Mouse (Mus musculus) megakaryocyte-erythroid progenitor cell, adult 5-6 weeks (primary cell): ENCODE data around the gene Aldh1l1. TPM values are rescaled to one million over a fixed set of nuclear protein-coding genes. Genes with fewer than 3 reads are reported as not detected.
A peak's percentile ranks its signal among the peaks of the same experiment; 100 is the strongest.

ENCODE experiments used
- ATAC-seq: replicated peaks from 2 replicates; pipeline ENCODE4 v1.8.0; 2016; ENCODE audit warnings: mild to moderate bottlenecking, inconsistent platforms; ENCODE audit not compliant: severe bottlenecking, poor library complexity, low FRiP score, low TSS enrichment
- total RNA-seq, 2 experiments: library from RNA; stranded (forward) in 1 of 2; stranded (reverse) in 1 of 2; fragments of 200-1000, 215-1000 nt in 1 of 2; fragments of >200 nt in 1 of 2; fragmentation: Nextera tagmentation in 1 of 2; gene quantifications; 2 replicates each; pipeline ENCODE4 v1.2.3; 2014 to 2017

The Aldh1l1 gene
- total RNA-seq, 2 experiments from 2014 or later, result 4.1 to 5.3 TPM

DNA sequence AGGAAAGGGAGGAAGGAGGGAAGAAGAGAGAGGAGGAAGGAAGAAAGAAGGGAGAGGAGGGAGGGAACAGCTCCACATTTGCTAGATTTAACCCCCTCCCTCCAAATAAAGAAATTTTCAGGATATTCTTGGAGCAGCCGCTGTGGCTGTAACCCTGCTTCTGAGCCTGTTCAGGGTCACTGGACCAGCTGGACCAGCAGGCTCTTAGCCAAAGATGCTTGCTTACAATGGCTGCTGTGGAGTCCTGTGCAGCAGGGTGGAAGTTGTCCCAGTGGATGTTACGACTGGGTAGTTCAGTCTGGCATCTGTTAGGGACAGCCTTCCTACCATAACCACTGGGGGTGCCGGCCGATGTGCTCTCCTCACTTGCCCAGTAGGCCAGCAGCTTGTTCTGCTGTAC lies 82.5 kb downstream of the Aldh1l1 start:
- no peak for ATAC-seq

DNA sequence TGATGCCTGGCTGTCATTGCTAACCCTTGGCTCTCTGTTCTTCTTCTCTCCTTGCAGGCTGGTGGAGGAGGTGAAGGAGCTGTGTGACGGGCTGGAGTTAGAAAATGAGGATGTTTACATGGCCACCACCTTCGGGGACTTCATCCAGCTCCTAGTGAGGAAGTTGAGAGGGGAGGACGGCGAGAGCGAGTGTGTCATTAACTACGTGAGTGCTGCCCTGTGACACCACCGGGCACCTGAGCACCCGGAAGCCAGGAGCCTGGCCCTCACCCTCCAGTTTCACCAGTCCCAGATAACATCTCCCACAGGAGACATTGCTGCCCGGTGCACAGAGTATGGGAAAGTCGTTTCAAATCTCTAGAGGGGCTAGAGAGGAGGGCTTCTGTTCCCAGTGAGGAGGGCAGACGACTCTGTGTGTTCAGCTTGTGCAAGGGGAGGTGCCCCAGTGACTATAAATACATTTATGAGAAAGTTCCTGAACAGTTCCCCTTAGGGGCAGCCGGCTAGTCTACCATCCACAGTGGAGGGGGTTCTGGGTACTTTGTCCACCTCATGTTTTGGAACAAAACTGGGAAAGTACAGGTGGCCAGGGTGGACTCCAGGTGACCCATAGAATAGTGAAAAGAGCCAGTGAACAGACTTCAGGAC lies 83.6 kb downstream of the Aldh1l1 start:
- no peak for ATAC-seq

DNA sequence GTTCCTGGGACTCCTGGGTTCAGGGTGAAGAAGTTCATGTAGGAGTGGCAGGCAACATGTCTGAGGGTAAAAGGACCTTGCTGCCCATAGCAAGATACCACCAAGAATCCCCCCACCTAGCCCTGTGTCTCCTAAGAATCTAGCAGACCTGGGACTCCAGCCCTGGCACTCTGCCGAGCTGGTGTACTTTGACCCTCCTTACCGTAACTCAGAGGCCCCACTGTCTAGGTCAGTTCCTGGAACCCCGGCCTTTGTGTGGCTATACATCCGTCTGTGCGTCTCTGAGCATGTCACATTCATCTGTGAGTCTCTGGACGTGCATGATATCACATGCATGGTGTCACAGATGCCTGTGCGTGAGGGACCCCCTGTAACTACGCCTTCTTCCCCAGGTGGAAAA lies 84.2 kb downstream of the Aldh1l1 start:
- no peak for ATAC-seq

DNA sequence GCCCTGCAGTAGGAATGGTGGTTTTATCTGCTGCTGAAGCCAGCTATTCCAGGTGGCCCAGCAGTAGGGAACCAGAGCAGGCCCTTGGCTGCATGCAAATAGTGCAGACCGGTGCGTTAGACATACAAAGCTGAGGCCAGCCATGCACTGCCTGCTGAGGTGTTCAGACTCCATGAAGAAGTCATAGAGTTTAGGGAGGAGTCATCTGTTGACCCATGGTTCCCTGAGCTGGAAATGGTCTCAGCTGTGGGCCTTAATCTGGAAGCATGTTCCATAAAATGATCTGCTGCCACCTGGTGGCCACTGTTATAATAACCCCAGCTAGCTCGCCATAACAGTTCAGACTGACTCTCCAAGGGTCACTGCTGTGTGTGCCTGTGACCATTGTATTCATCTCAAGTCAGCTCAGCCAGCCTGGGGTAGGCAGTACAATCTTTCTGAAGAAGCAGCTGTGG lies 89.1 kb downstream of the Aldh1l1 start:
- peak; percentile 71 for ATAC-seq

DNA sequence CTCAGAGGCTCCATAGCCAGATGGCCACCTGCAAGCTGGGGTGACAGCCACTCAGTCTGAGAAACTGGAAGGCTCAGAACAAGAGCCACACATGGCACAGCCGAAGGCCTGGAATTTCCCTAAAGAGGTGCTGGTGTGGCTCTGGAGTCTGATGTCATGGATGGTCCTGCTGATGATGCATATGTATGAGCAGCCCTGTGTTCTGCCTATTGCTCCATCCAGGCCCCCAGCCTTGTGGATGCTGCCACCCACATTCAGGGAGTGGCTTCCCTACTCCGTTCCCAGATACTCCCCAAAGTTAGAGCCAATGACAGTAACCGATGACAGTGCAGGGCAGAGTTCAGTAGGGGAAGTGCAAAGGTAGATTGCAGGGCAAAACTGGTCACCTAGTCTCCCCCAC lies 91.9 kb downstream of the Aldh1l1 start:
- no peak for ATAC-seq

DNA sequence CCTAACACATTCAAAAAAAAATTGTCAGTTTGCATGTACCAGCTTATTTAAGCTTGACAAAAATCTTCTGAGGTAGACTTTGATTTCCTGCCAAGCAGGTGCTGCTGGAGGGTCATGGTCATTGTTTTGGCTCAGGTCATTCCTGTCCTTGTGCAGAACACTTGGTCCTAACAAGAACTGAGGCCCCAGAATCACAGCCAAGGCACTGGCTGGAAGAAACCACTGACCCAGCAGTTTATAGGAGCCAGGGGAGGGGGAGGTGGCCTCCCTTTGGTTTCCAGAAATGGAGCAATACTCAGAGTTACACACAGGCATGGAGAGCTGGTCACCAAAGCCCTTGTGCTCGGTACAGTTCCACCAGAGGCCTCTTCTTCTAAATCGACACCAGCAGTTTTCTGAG lies 96.1 kb downstream of the Aldh1l1 start:
- ATAC-seq, result no peak

DNA sequence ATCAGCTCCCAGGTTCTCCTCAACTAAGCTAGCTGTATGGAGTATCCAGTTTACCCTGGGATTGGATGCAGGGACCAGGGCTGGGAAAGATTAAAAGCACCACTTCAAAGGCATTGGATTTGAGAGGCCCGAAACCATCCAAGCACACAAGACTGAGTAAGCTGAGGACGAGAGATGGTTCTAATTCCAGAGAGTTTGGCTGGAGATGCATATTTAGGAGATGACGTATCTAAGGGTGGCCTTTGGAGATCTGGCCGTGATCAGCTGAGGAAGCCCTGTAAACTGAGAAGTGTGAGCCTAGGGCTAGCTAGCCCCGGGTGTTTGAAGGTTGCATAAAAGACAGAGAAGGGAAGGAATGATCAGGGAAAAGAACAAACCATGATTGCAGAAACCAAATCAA lies 101.9 kb downstream of the Aldh1l1 start:
- no peak for ATAC-seq

DNA sequence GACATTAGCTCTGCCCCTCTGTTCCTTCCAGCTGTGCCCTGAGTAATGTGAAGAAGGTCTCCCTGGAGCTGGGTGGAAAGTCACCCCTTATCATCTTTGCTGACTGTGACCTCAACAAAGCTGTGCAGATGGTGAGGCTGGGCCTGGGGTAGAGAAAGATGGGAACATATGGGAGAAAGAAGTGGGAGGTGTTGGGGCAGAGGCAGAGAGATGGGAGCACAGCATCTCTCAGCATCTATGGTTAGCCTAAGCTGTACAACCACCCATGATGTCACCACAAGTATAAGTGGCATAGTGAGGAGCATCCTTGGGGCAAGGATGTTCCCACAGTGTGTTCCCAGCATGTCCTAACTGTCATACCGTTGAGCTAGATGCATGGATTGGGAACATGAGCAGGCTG lies 104.5 kb downstream of the Aldh1l1 start:
- ATAC-seq, result no peak

DNA sequence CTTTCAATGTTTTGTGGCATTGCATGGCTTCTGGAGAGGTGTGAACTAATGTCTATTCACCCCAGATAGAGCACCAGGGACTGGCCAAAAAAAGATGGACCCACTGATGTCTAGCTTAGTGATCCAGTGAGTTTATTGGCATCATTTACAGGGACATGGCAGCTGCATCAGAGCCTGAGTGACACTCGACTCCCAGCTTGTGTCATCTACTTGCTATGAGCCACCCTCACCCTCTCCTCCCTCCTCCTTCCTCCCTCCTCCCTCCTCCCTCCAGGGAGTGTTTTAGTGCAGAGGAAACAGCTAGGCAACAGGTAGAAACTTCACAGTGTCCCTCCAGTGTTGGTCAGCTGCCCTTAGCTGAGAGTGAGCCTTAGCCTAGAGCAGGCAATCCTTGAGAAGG lies 108.7 kb downstream of the Aldh1l1 start:
- ATAC-seq, result no peak

DNA sequence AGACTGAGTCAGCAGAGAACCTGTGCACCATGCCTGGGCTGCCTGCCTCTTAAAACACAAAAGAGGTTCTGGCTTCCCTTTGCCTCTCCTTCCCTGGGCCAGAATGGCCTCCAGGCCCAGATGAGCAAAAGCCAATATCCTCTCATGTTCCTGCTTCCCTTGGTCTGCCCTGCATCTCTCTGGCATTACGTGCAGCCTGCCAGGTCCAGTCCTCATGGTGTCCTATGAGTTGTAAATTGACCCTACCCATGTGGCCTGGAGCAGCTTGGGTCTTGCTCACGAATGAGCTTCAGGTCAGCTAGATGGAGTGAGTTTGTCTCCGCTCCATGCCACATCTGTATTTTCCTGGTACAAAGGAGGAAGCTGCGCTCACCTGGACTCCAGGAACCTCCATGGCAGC lies 110.8 kb downstream of the Aldh1l1 start:
- ATAC-seq, result no peak

DNA sequence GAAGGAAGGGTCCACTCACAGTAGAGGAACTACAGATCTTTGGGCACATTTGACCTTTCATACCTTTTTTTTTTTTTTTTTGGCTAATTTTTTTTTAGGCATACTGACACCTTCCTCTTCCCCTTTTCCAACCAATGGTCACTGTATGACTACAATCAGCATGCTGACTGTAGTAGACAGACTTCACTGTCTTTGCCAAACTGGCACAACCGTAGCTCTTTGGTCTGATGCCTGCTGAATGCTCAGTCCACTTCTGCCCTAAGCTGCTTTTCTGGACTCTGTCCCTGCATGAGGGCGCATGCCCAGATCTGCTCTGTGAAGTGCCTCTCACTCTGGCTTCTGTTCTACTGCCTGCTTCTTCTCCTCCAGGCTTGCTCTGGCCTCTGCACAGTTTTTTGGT lies 111.4 kb downstream of the Aldh1l1 start:
- ATAC-seq, result no peak

DNA sequence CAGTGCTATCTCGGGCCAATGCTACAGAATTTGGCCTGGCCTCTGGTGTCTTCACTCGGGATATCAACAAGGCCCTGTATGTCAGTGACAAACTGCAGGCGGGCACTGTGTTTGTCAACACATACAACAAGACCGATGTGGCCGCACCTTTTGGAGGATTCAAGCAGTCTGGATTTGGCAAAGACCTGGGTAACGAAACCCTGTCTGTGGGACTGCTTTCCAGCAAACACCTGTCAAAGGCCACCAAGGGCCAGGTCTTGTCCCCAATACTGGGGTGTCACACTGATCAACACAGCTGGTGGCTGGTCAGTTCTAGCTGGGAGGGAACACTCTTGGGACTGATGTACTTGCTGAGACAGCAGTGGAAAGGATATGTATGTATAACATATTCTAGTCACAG lies 112.0 kb downstream of the Aldh1l1 start:
- no peak for ATAC-seq

DNA sequence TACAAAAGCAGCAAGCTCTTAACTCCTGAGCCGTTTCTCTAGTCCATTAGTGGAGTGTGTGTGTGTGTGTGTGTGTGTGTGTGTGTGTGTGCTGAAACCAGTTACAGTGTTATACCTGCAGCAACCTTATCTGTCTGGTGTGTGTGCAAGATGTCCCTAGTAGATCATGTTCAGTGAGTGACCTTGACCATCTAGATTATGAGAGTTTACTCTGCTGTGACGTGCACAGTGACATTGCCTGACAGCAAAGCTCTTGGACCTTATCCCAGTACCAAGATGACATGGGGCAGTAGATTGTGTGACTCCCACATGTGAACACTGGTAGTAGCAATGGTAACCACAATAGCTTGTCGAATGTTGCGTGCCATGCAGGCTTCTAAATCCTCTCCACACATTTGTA lies 114.1 kb downstream of the Aldh1l1 start:
- no peak for ATAC-seq

DNA sequence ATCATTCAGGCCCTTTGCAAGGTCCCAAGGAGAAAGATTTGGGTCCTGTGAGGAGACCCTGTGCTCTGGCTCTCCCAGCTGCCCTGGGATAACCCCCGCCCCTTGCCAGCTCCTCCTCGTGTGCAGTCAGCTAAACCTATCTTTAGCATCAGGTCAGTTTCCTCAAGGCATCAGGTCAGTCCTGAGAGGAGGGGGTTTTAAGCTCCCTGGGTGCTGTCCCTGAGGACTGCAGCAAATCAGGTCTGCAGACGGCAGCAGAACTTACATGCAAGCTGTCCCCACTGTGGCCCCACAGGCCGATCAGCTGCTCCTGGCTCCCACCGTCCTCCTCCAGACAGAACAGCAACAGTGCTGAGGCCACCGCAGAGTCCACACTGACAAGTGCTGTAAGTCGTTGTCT lies 115.5 kb downstream of the Aldh1l1 start:
- no peak for ATAC-seq

DNA sequence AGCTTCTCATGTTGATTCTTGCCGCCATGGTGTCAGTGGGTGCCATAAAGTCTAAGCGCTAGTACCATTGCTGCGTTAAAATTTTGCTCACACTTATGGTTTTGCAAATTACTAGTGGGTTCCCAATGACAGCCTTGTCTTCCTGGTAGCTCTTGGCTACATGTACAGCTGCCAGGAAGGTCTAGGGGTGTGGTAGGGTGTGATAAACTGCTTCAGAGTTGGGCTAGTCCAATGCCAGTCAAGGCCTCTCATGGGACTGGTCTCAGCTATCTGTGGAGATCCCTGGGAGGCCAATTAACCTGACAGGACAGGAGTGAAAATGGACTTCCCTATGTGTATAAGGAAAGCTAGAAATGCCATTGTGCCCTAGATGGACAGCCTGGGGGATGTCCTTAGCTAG lies 116.1 kb downstream of the Aldh1l1 start:
- ATAC-seq, result peak; percentile 47

DNA sequence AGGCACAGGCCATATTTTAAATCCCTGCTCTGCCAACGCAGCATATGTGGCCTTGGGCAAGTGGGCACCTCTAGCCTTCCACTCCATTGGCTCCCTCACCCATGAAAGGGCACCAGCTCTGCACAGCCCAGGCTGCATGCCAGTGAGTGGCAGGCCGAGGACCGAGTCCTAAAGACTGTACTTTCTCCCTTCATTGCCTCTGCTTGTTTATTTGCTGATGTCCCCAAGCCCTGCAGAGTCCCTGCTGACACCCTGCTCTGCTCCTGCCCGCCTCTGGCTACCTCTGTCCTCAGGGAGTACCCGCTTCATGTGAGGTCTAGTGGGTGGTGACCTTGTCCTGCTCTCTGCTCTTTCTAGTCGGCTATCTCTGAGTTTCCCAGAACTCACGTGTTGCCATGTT lies 116.9 kb downstream of the Aldh1l1 start:
- ATAC-seq, result no peak

DNA sequence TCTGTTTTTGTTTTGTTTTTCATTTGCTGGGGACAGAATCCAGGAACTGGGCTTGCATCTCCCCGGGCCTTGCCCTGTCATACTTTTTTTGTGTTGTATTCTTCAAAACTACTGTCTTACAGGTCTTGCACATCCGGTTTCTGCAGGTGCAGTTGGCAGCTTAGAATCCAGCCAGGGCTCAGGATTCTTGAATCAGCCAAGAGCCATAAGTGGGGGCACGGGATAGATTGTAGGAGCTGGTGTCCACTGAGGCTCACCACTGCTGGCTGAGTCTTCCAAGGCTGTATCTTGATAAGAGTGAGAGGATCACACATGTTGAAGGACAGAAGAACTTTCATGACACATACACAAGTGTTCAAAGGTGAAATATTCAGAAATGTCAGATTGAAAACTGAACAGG lies 117.9 kb downstream of the Aldh1l1 start:
- ATAC-seq, result no peak

DNA sequence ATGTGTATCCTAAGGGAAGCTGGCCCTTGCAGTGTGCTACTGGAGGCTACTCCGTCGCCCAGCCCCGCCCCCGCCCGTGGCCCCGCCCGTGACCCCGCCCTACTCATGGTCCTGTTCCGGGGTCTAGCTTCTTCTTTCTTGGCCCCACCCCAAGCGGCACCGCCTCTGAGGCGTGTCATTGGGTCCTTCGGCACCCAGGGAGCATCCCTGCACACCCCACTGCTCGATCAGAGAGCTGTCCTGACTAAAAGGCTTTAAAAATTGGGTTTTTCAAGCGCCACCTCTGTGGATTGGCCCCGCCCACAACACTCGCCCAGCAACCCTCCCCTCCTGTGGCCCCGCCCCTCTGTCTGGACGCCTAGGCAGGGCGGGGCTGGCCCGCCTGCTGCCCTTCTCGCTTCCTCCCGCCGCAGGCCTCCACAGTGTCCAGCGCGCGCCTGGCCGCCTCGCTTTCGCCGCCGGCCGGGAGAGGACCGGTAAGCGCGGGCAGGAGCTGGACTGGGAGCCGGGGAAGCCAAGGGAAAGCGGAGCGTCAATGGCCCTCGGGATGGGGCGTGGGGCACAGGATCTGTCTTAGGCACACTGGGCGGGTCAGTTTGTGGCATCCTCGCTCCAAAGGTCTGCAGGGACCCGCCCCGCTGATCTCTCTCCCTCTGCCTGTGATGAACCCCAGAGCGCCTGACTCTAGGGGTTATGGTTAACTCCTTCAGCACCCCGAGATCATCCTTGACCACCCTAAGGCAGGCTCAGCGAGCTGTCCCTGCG lies 118.5 kb downstream of the Aldh1l1 start, which contains the start of gene Slc41a3:
Gene Slc41a3 (plus strand): TSS at position 193 of the 765 bp plus-strand sequence.
- ATAC-seq, result peak; percentile 61

DNA sequence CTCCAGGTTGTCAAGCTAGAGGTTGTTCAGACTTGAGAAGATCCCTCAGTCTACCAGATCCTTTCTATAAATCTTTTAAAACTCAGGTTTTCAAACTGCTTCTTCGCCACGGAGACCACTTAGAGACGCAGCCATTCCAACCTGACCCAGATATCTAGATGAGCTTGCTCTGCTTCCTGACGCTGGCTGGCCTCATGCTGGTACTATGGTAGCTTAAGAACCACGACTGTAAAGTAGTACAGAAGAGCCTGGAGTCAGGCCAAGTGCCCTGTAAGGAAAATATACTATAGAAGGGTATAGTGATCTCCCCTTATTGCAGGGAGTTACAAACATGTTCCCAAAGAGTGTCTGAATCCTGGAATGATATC lies 119.1 kb downstream of the Aldh1l1 start:
- no peak for ATAC-seq

DNA sequence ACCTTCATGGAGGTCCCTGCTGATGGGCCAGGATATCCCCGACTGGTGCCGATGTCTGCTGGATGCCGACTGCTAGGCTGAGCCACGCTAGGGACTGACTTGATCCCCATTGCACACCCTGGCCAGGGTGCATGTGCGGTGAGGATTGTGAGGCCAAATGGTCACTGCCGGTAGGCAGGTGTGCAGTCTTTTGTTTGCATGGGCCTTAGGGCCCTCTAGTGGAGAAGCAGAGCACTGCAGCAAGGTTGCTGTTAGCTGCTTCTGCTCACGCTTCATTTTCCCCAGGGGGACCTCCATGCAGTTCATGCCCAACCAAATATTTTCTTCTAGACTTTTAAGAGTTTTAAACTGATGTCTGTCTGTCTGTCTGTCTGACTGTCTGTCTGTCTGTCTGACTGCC lies 120.3 kb downstream of the Aldh1l1 start:
- peak; percentile 24; the same call in 1 of the 2 replicates for ATAC-seq

DNA sequence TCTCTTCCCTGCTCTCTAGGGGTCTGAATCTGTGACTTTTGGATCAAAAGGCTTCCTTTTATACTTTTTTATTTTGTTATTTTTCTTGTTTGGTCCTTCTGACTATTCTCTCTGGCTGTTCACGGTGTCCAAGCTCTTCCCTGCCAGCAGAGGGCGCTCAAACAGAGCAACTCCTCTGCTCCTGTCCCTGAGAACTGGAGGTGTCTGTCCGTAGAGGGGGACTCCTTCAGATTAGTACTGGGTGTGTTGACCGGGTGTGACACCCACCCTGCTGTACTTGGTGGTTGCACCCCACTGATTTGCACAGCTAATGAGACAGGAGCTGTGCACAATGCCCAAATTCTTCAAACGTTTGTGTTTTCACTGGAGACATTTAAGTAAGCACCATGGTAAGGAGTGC lies 121.0 kb downstream of the Aldh1l1 start:
- peak; percentile 56 for ATAC-seq
